Mouse (Mus musculus) cerebellum, adult (tissue): ENCODE results near the gene Cbln3.

Source experiments
- ATAC-seq: cut with Nextera tagmentation; 2 replicates; pipeline ENCODE4 v1.9.2; 2017; ENCODE audit warnings: mild to moderate bottlenecking, moderate library complexity, mixed read lengths; ENCODE audit not compliant: insufficient number of reproducible peaks, low FRiP score, low TSS enrichment

The Cbln3 gene

DNA sequence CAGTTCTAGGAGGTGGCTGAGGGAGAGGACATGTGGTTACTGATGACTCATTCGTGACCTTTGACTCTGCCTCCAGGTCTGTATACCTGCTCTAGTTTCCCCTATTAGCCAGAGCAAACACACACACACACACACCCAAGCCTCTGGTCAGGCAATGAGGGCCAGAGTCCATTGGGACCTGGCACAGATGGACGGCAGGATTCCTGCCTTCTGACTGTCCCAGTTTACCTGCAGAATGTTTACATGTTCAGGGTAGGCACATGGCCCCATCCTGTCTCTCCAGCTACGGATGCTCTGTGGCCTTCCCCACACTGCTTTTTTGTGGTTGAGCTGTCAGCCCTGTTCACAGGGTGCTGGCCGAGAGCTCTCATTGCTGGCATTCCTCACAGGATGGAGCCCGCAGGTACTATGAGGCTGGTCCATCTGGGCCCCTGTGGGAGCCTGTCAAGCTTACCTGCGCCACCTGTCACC, 2.0 kb downstream of the Cbln3 start:
- peak; percentile 69 for ATAC-seq

DNA sequence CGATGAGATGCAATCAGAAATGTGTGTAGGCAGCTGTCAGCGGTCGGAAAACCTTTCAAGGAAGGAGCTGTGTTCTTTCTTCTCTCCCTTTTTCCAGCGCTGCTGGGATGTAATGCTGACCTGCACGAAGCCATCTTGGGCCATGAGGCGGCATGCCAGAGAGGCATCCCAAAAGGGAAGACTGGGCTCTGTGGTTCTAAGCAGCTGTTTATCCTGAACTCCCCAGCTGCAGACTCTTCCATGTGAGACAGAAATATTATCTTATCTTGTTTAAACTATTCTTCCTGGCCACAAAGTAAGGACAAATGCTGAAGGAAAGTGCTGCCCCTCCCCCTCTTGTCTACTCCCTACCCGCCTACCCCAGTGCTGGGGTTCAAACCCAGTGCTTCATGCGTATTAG, 3.2 kb downstream of the Cbln3 start:
- ATAC-seq = no peak

DNA sequence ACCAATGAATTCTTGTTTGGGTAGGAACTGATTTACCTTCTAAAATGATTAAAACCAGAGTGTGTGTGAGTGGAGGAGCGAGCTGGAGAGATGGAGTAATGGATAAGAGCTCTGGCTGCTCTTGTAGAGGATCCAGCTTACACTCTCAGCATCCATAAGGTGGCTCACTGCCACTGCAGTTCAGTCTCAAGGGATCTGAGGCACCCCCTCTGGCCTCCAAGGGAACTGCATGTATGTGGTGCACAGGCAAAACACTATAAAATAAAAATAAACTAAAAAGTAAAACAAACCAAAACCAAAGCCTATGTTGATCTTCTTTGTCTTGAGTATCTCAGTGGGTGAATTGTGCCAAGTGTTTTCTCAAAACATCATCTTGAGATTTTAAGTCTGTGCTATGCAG, 4.6 kb downstream of the Cbln3 start:
- ATAC-seq = no peak

GRCm38 (mm10) chr14:55878316-55878940, 5.8 kb downstream of the Cbln3 start:
- no peak for ATAC-seq

- ATAC-seq = no peak
Measured at GRCm38 (mm10) chr14:55877469-55878315, 6.5 kb downstream of the Cbln3 start.

GRCm38 (mm10) chr14:55873714-55874683, 10.2 kb downstream of the Cbln3 start:
- ATAC-seq = peak; percentile 74

- no peak for ATAC-seq
Measured at GRCm38 (mm10) chr14:55873242-55873713, 10.9 kb downstream of the Cbln3 start.

GRCm38 (mm10) chr14:55872551-55872950, 11.6 kb downstream of the Cbln3 start:
- no peak for ATAC-seq

- ATAC-seq = no peak
Measured at GRCm38 (mm10) chr14:55872039-55872438, 12.2 kb downstream of the Cbln3 start.

GRCm38 (mm10) chr14:55869538-55869937, 14.7 kb downstream of the Cbln3 start:
- ATAC-seq = no peak

DNA sequence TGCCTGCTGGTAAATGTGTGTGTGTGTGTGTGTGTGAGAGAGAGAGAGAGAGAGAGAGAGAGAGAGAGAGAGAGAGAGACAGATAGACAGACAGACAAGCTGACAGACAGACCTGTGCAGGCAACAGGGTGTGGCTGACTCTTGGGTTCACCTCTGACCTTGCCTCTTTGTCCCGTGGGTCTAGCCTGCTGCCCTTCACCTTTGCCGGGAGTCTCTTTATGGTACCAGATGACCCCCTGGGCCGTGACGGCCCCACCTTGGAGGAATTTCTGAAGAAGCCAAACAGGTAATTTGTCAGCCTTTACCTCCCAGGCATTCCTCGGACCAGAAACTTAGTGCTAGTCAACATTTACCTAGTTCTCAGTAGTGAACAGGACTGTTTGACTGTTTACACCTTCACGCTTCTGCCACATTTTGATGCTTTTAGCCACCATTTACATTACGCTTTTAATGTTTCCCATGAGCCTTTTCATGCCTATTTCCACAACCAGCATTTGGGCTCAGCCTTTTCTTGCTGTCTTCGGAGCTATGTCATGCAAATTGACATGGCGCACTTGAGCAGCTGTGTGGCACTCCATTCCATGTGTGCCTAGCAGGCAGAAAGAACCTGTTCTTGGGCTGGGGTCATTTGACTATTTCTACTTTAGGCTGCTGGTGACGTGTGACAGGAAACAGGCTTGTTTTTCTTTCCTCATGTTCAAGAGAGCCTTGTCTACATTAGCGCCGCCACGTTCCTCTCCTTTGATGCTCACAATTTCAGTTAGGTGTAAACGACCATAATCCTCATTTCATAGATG, 15.8 kb downstream of the Cbln3 start:
- ATAC-seq = no peak

DNA sequence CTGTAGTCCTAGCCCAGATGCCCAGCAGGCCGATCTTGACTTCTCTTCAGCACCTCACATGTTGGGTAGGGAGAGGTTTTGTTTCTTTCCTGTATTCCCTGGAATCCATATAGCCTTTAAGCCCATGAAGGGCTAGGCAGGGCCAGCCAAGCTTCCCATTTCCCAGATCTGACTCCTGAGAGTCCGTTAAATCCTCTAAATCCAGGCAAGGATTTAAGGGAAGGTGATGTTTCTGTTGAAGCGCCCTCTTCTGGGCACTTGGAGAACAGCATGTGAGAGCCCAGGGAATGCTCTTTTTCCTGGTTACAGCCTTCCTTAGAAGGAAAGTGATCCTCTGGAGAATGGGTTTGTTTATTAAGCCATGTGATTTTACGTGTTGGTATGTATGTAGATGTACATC, 17.2 kb downstream of the Cbln3 start:
- no peak for ATAC-seq

- peak; percentile 39; the same call in 1 of the 2 replicates for ATAC-seq
Measured at GRCm38 (mm10) chr14:55863773-55864172, 20.4 kb downstream of the Cbln3 start.

- ATAC-seq = no peak
Measured at GRCm38 (mm10) chr14:55862970-55863369, 21.2 kb downstream of the Cbln3 start.

GRCm38 (mm10) chr14:55862186-55862585, 22.0 kb downstream of the Cbln3 start:
- no peak for ATAC-seq

GRCm38 (mm10) chr14:55857588-55857987, 26.6 kb downstream of the Cbln3 start:
- no peak for ATAC-seq

GRCm38 (mm10) chr14:55855101-55855561, 29.1 kb downstream of the Cbln3 start:
- no peak for ATAC-seq

- ATAC-seq = no peak
Measured at GRCm38 (mm10) chr14:55854406-55855100, 29.6 kb downstream of the Cbln3 start.
